Mouse (Mus musculus): ENCODE data around the gene Olfr1404.
"Not testable (repeated sequence)": the region's sequence is repeated elsewhere in the genome, so short reads cannot be mapped to it uniquely, and the experiment has no call there.

Gene Olfr1404

DNA sequence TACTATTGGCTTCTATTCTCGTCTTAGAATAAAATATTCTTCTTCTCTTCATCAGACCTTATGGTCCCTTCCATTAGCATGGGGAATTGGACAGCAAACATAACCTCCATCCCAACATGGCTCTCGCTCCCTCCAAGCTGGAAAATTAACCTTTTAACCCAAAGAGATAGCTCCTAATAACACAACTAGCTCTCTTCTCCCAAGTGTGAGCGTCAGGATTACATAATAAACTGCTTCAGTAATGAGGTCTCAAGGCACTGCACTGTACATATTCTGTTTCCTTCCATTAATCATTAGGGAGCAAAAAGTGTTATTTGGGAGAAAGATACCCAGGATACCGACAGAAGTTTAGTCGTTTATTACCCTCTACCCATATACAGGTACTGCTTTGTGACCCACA, at the start of gene Olfr1404:
TSS of gene Olfr1404 (plus strand) at position 301 of the 400 bp plus-strand sequence.
- no peak for DNase-seq (ENCODE audit: extremely low spot score)

DNA sequence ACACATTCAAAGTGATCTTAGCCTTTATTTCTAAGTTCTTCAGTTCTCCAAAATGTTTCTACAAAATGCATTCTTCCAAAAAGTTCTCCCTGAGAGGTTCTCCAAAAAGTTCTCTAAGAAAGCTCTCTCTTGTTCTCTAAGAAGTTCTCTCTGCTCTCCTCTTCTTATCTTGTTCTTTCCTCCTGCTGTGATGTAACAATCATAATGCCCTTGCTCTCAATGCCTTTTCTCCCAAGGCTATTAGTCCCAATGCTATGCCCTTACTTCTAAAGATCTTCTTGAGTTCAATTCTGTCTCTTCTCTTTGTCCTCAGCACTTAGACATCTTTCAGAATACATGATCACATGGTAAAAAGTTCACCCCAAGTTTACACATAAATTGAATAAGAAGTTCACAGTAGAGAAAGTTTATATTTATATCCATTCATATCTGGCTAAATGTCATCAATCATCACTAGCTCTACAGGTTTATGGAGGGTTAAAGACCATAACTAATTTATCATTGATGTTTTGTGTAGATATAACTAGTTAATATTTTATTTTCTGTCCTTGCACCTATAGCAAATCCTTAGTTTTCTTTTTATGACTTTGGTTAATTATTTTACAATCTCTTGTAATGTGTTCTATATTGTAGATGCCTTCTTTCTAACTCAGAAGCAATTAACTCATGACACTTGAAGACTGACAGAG, 37.9 kb upstream of the Olfr1404 start:
- no peak for DNase-seq (ENCODE audit: extremely low spot score)

DNA sequence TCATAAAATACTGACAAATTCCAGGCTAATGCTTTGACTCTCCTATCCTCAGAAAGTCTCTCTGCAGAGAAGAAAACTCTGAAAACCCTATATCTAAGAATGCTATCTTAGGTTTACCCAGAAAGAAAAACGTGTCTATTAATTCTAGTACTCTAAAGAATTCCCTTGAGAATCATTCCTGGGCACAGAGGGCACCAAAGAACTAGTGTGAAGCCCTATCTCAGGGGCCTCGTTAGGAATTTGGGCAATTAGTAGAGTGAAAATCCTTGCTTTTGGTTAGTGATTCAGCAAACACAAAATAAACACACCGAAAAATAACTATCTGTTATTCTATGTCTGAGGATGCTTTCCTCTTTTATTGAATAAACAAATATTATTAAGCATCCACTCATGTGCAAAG, 21.7 kb upstream of the Olfr1404 start, which contains the start of gene Olfr1406:
TSS of gene Olfr1406 (minus strand) at position 101 of the 400 bp plus-strand sequence.
- no peak for DNase-seq (ENCODE audit: extremely low spot score)

DNA sequence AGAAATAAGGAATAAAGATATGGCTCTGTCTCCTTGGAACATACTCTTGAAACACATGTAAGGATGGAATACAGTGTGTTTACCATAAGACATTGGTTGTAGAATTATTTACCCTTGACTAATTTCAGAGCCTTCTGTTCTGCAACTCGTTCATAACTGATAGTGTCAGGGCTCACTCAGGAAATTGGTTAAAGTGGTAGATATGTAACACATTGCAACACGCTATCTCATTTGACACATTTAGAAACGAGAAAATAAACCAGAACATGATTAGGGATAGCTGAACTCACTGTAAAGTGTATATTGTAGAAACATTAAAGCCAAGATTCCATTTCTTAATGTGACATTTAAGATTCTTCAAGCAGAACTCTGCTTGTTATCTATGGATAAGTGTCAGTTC, 20.1 kb upstream of the Olfr1404 start:
- no peak for DNase-seq (ENCODE audit: extremely low spot score)

DNA sequence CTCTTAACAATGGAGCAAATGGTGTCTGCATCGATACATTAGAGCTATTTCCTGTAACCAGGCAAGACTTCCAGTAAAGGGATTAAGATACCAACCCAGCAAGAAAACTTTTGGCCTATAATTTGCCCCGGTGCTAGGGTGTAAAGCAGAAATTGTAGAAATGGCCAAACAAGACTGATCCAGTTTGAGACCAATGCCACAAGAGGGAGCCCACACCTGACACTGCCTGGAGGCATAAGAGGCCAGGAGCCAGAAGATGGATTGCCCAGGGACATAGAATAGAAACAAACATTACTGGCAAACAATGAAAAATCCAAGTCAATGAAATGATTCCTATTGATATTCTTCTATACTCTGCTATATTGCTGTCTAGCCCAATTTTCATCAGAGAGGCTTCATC, 15.8 kb upstream of the Olfr1404 start:
- no peak for DNase-seq (ENCODE audit: extremely low spot score)

DNA sequence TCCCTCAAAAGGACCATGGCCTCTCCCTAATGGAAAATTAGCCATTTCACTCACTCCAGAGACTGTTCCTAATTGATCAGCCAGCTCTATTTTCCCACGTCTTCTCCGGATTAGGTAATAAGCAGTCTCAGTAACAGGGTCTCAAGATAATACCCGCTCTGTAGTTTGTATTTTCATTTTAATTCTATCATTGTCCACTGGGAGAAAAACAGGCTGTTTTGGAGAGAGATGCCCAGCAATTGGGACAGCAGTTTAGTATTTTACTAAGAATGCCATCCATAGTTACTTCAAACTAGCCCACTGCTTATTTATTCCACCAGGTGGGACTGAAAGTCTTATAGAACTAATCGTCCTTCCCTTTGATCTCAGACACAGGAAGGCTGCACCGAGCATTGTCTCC, 14.7 kb upstream of the Olfr1404 start, which contains the start of gene Olfr218:
TSS of gene Olfr218 (plus strand) at position 301 of the 400 bp plus-strand sequence.
- no peak for DNase-seq (ENCODE audit: extremely low spot score)

DNA sequence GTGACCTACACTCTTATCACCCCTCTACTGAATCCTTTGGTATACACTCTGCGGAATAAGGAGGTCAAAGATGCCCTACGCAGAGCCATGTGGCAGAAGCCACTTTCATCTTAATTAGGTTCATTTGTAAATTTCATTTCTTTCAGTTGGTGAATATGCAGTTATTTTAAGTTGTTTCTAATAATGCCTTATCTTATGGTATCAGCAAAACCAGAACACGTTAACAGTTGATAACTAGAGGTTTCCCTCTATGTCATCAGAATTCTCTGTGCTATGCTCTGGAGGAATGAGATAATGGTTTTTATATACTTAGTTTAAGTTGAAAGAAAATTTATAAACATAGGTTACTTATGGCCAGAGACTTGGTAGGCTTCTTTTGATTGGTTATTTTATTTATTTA, 4.3 kb downstream of the Olfr1404 start:
- DNase-seq (ENCODE audit: extremely low spot score): no peak

DNA sequence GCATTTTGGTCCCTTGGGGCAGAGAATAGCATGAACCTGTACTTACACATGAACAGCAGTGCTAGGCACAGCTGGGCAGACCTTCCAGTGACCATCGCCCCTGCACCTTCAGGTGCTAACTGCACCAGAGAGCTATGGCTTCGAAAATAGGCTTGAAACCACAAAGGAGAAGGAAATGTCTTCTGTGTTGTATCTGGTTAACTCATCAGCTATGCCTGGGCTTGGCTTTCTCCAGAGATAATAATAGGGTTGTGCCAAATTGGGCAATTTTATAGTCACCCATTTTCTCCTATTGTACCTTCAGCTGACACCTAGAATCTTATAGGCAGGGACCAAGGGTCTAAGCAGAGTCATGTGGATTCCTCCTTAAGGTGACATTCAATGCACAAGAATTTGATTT, 14.9 kb downstream of the Olfr1404 start, which contains the start of gene Fcer1a:
TSS of gene Fcer1a (minus strand) at position 134 of the 400 bp plus-strand sequence.
- no peak for DNase-seq (ENCODE audit: extremely low spot score)

DNA sequence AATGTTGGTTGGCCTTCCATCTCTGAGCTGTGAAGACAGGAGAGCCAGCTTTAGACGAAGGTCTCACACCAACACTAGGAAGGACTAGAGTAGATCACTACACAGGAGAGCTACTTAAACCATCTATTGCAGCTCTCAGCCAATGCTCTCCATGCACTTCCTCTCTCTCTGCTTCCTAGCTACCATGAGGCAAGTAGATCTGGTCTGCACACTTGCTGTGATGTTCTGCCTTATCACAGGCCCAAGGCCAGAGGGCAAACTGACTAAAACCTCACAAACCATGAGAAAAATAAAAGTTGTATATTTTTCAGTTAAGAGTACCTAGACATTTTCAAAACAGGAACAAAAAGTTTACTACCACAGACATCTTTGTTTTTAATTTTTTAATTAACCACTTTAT, 24.8 kb downstream of the Olfr1404 start:
- DNase-seq (ENCODE audit: extremely low spot score): not testable (repeated sequence)

DNA sequence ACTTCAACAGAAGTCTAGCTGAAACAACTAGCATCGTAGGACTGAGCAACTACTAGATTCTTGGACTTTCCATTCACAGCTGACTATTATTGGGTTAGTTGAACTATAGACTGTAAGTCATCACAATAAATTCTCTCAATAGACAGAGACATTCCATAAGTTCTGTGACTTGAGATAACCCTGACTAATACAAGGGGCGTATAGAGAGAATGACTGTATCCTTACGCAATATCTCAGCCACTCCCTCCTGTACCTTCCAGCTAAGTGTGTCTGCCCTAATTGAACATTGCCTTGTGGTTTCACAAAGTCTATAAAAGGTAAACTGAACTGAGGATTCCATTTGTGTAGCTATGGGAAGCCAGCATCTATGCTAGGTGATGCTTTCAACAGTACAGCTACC, 37.7 kb downstream of the Olfr1404 start:
- DNase-seq (ENCODE audit: extremely low spot score): no peak

DNA sequence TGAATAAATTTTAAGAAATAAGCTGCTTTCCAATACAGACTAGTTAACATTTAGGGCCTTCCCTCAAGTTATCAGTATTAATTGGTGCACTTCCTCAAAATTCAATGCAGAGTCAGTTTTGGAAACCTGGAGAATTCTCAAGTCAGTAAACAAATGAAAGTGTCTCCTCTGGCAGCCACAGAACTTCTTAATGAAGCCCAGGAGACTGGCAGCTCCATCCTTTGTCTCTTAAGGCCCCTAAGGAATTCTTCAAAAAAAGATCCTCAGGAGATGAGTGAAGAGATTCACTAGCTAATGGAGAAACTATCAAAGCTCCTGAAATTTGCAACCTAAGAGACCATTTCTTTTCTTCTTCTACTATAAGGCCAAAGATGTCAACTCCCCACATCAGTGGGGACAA, 53.5 kb downstream of the Olfr1404 start, which contains the start of gene Olfr418:
TSS of gene Olfr418 (plus strand) at position 301 of the 400 bp plus-strand sequence.
- DNase-seq (ENCODE audit: extremely low spot score): no peak

Data from embryo, embryonic 9.5 days (tissue).